Mouse (Mus musculus): Measurements from ENCODE around the gene Cirbp.

Gene Cirbp

GRCm38 (mm10) chr10:80140666-80141035 lies 25.1 kb upstream of the Cirbp start, which contains the start of gene Cbarp:
Gene Cbarp (minus strand): TSS chr10:80140835.
- no peaks in the 10 kb centered on the region; the same call in 1 of the 2 replicates for H3K27me3 ChIP-seq (ENCODE audit: insufficient read depth, low read length)
- peaks cover 81% of the 10 kb centered on the region for H3K4me1 ChIP-seq (replicated peaks; ENCODE audit: low read depth, low read length)
- H3K36me3 ChIP-seq (ENCODE audit: insufficient read depth, low read length) = peaks cover 37% of the 10 kb centered on the region
- H3K4me3 ChIP-seq (replicated peaks; ENCODE audit: low read length) = peak within 1 kb of the TSS; percentile 96
- H3K9me3 ChIP-seq (ENCODE audit: low read length) = no peaks in the 10 kb centered on the region
- TF ChIP-seq NANOG (IDR thresholded peaks at IDR 0.05; ENCODE audit: borderline replicate concordance, low read length) (no peak), CTCF (conservative IDR thresholded peaks at IDR 0.05; ENCODE audit: low read length) (no peak), POU5F1 (IDR thresholded peaks at IDR 0.05; ENCODE audit: borderline replicate concordance, low read length) (no peak)

- H3K36me3 ChIP-seq (ENCODE audit: insufficient read depth, low read length) = peaks cover 37% of the 10 kb centered on the region
- no peak for TF ChIP-seq POU5F1 (IDR thresholded peaks at IDR 0.05; ENCODE audit: borderline replicate concordance, low read length)
- no peak for TF ChIP-seq NANOG (IDR thresholded peaks at IDR 0.05; ENCODE audit: borderline replicate concordance, low read length)
- TF ChIP-seq CTCF (conservative IDR thresholded peaks at IDR 0.05; ENCODE audit: low read length) = no peak
Observed at GRCm38 (mm10) chr10:80141243-80141642, 24.5 kb upstream of the Cirbp start.

GRCm38 (mm10) chr10:80141786-80142529 lies 23.8 kb upstream of the Cirbp start:
- H3K27me3 ChIP-seq (ENCODE audit: insufficient read depth, low read length) = no peaks in the 10 kb centered on the region; the same call in 1 of the 2 replicates
- no peaks in the 10 kb centered on the region for H3K9me3 ChIP-seq (ENCODE audit: low read length)
- peaks cover 43% of the 10 kb centered on the region for H3K36me3 ChIP-seq (ENCODE audit: insufficient read depth, low read length)
- no peak for TF ChIP-seq POU5F1 (IDR thresholded peaks at IDR 0.05; ENCODE audit: borderline replicate concordance, low read length)
- H3K4me3 ChIP-seq (replicated peaks; ENCODE audit: low read length) = peak overlapping the region; percentile 96
- peaks cover 83% of the 10 kb centered on the region for H3K4me1 ChIP-seq (replicated peaks; ENCODE audit: low read depth, low read length)

More at GRCm38 (mm10) chr10:80141243-80141642, 24.5 kb upstream of the Cirbp start:
- no peaks in the 10 kb centered on the region for H3K9me3 ChIP-seq (ENCODE audit: low read length)
- peaks cover 81% of the 10 kb centered on the region for H3K4me1 ChIP-seq (replicated peaks; ENCODE audit: low read depth, low read length)
- no peaks in the 10 kb centered on the region; the same call in 1 of the 2 replicates for H3K27me3 ChIP-seq (ENCODE audit: insufficient read depth, low read length)
- H3K4me3 ChIP-seq (replicated peaks; ENCODE audit: low read length) = peak overlapping the region; percentile 96

- Histone ChIP-seq H3K4me3 (replicated peaks; ENCODE audit: low read length) (peak overlapping the region; percentile 96), H3K36me3 (ENCODE audit: insufficient read depth, low read length) (peaks cover 49% of the 10 kb centered on the region), H3K27me3 (ENCODE audit: insufficient read depth, low read length) (no peaks in the 10 kb centered on the region), H3K4me1 (replicated peaks; ENCODE audit: low read depth, low read length) (peaks cover 83% of the 10 kb centered on the region), H3K9me3 (ENCODE audit: low read length) (no peaks in the 10 kb centered on the region)
- TF ChIP-seq NANOG (IDR thresholded peaks at IDR 0.05; ENCODE audit: borderline replicate concordance, low read length) (no peak), POU5F1 (IDR thresholded peaks at IDR 0.05; ENCODE audit: borderline replicate concordance, low read length) (no peak), CTCF (conservative IDR thresholded peaks at IDR 0.05; ENCODE audit: low read length) (no peak)
Observed at GRCm38 (mm10) chr10:80142530-80142925, 23.3 kb upstream of the Cirbp start.

GRCm38 (mm10) chr10:80143664-80144063 lies 22.1 kb upstream of the Cirbp start:
- H3K27me3 ChIP-seq (ENCODE audit: insufficient read depth, low read length) = no peaks in the 10 kb centered on the region
- no peaks in the 10 kb centered on the region for H3K9me3 ChIP-seq (ENCODE audit: low read length)
- peaks cover 77% of the 10 kb centered on the region for H3K4me1 ChIP-seq (replicated peaks; ENCODE audit: low read depth, low read length)
- H3K4me3 ChIP-seq (replicated peaks; ENCODE audit: low read length) = 0 out of 2 replicates have a peak overlapping the region, but pooled peaks have one; percentile 96
- peaks cover 50% of the 10 kb centered on the region for H3K36me3 ChIP-seq (ENCODE audit: insufficient read depth, low read length)
- no peak for TF ChIP-seq NANOG (IDR thresholded peaks at IDR 0.05; ENCODE audit: borderline replicate concordance, low read length)
- no peak for TF ChIP-seq CTCF (conservative IDR thresholded peaks at IDR 0.05; ENCODE audit: low read length)
- TF ChIP-seq POU5F1 (IDR thresholded peaks at IDR 0.05; ENCODE audit: borderline replicate concordance, low read length) = no peak

DNA sequence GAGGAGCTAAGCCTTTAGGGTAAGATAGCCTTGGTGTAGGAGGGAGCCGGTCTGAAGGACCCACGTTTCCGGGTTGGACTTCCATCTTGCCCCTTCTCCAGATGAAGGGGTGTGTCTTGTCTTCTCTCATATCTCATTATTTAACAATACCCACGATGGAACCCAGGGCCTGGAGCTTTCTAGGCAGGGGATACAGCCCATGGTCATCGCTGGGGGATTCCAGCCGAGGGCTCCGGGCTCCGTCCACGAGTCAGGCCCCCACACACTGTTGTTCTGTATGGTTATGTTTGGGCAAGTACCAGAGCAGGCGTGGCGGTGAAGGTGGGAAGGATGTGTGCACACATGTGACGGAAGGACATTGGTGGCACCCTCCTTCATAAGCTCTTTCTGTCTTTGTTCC lies 21.6 kb upstream of the Cirbp start:
- no peak for TF ChIP-seq NANOG (IDR thresholded peaks at IDR 0.05; ENCODE audit: borderline replicate concordance, low read length)
- no peak for TF ChIP-seq CTCF (conservative IDR thresholded peaks at IDR 0.05; ENCODE audit: low read length)
- TF ChIP-seq POU5F1 (IDR thresholded peaks at IDR 0.05; ENCODE audit: borderline replicate concordance, low read length) = no peak
- Histone ChIP-seq H3K27me3 (ENCODE audit: insufficient read depth, low read length) (no peaks in the 10 kb centered on the region), H3K36me3 (ENCODE audit: insufficient read depth, low read length) (peaks cover 50% of the 10 kb centered on the region), H3K4me3 (replicated peaks; ENCODE audit: low read length) (0 out of 2 replicates have a peak overlapping the region, but pooled peaks have one; percentile 90), H3K9me3 (ENCODE audit: low read length) (no peaks in the 10 kb centered on the region), H3K4me1 (replicated peaks; ENCODE audit: low read depth, low read length) (peaks cover 77% of the 10 kb centered on the region)

GRCm38 (mm10) chr10:80144864-80145838 lies 20.6 kb upstream of the Cirbp start:
- Histone ChIP-seq H3K4me1 (replicated peaks; ENCODE audit: low read depth, low read length) (peaks cover 68% of the 10 kb centered on the region), H3K36me3 (ENCODE audit: insufficient read depth, low read length) (peaks cover 50% of the 10 kb centered on the region), H3K9me3 (ENCODE audit: low read length) (no peaks in the 10 kb centered on the region), H3K4me3 (replicated peaks; ENCODE audit: low read length) (peak overlapping the region; percentile 90), H3K27me3 (ENCODE audit: insufficient read depth, low read length) (no peaks in the 10 kb centered on the region)
- no peak for TF ChIP-seq NANOG (IDR thresholded peaks at IDR 0.05; ENCODE audit: borderline replicate concordance, low read length)
- TF ChIP-seq POU5F1 (IDR thresholded peaks at IDR 0.05; ENCODE audit: borderline replicate concordance, low read length) = no peak
- peak; percentile 50 for TF ChIP-seq CTCF (conservative IDR thresholded peaks at IDR 0.05; ENCODE audit: low read length)

DNA sequence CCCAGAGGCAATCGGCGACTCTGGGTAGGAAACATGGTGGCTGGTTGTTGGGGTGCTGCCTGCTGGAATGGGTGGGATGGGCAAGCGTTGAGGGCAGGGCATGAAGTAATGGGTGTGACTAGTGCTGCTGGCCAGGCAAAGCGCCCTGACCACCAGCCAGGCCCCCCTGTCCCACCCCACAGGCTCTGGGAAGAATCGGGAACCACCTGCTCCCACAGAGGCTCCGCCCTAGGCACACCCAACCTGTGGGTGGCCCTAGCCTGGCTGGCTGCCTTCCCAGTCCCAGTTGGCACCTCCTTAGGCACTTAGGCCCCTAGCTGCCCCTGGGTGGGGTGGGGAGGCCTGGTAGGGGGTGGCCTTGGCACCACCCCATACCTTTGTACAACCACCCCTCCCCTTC lies 19.9 kb upstream of the Cirbp start:
- peaks cover 50% of the 10 kb centered on the region for H3K36me3 ChIP-seq (ENCODE audit: insufficient read depth, low read length)
- H3K27me3 ChIP-seq (ENCODE audit: insufficient read depth, low read length) = no peaks in the 10 kb centered on the region
- peak overlapping the region; percentile 90 for H3K4me3 ChIP-seq (replicated peaks; ENCODE audit: low read length)
- H3K9me3 ChIP-seq (ENCODE audit: low read length) = no peaks in the 10 kb centered on the region
- peaks cover 61% of the 10 kb centered on the region for H3K4me1 ChIP-seq (replicated peaks; ENCODE audit: low read depth, low read length)
- no peak for TF ChIP-seq NANOG (IDR thresholded peaks at IDR 0.05; ENCODE audit: borderline replicate concordance, low read length)
- no peak for TF ChIP-seq CTCF (conservative IDR thresholded peaks at IDR 0.05; ENCODE audit: low read length)
- TF ChIP-seq POU5F1 (IDR thresholded peaks at IDR 0.05; ENCODE audit: borderline replicate concordance, low read length) = no peak

Data from E14TG2a.4 (cell line).